Mouse (Mus musculus) small intestine, adult 2 months (tissue): ENCODE data around the gene Astl.

ENCODE experiments used
- CTCF ChIP-seq: fragments of 200-500 bp; IDR thresholded peaks from 2 replicates; pipeline ENCODE4 v1.5.1; 2012; ENCODE audit warnings: low read depth, mild to moderate bottlenecking, control low read depth, inconsistent platforms, low read length, moderate library complexity, mixed read lengths; ENCODE audit not compliant: insufficient replicate concordance, insufficient read length; ENCODE audit errors: extremely low read depth
- POLR2A ChIP-seq: fragments of 200-500 bp; IDR thresholded peaks from 2 replicates; pipeline ENCODE4 v1.6.1; 2012; ENCODE audit warnings: low read depth, mild to moderate bottlenecking, control low read depth, inconsistent platforms, low read length, moderate library complexity

- TF ChIP-seq POLR2A (no peak), CTCF (no peak)
Measured at GRCm38 (mm10) chr2:127363696-127364095, 25.3 kb downstream of the Astl start.
